Mouse (Mus musculus): ENCODE measurements around the gene Dirc2. TPM values are rescaled to one million over a fixed set of nuclear protein-coding genes. Genes with fewer than 3 reads are reported as not detected.

Gene Dirc2
- total RNA-seq, 2 experiments from 2014 or later: 89.4 to 95.2 TPM

DNA sequence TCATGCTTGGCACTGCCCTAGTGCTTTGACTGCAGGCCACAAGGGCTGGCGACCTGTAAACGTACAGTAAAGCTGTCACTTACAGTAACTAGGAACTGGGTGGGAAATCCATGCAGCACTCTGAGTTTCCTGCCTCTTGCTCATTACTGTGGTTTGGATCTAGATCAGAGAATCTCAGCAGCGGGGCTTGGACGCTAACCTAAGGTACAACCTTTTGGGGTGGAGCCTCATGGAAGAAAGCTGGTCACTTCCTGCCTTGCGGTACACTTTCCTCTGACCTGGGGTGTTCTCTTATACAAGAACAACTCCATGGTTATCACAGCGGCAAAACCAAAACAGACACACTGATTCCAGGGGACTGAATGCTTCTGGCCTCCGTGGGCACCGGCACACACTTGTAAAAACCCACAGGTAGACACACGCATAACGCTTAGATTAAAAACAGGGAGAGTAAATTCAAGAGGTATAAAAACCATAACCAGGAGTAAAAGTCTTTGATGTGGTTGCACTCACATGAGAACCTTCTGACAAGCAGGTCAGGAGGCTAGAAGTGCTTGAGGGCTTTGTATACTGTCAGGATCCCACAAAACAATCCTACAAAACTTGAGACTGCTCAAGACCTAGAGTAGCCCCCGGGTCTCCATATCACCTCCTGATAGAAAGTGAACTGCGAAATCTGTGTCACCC is 26.8 kb downstream of the Dirc2 start:
- DNase-seq: no peak
- intact Hi-C loops (cut with DNase I): no loop called here

DNA sequence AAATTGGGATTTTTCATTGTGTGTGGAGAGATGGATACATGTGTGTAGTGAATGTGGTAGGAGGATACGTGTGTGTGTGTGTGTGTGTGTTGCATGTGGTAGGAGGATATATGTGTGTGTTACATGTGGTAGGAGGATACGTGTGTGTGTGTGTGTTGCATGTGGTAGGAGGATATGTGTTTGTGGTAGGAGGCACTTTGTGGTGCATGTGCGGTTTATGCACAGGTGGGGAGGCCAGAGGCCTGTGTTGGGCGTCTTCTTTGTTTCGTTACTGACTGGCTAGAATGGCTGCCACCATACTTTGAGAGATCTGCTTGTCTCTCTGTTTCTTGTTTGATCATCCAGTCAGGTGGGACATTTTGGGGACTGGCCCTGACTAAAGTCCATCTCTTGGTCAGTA is 27.5 kb downstream of the Dirc2 start:
- intact Hi-C loops (cut with DNase I): no loop called here
- DNase-seq: no peak

DNA sequence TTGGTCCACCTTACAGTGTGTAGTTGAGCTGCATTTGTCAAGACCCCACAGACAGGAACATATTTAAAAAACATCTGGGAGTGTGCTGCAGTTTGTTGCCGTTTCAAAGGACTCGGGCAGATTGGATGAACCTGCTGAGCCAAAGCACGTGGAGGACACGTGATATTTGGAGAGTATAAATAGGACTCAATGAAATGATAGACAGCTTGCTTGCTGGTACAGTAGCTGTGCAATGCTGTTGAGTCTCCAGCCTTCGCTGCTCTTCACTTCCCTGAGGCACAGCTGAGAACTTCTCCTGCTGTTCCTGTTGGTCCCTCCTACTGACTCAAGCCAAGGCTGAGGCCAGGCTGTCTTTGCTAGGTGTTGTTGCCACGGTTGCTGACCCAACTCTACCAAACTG is 28.2 kb downstream of the Dirc2 start:
- intact Hi-C loops (cut with DNase I): no loop called here
- DNase-seq: no peak

DNA sequence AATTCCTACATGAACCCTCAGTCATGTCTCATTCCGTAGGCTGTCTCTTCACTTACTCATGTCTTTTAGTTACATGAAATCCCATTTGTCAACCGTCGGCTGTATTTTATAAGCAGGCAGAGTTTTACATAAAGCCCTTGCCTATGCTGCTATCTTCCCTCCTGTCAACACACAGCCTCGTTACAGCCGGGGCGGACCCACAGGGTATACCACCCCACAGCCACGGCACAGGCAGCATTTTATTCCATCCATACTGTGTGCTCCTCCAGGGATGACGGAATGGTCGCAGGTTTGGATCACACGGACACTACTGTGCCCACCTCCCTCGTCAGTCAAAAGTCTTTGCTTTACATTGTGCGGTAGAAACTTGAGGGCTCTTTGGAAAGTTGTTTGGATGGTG is 28.8 kb downstream of the Dirc2 start:
- intact Hi-C loops (cut with DNase I): no loop called here
- no peak for DNase-seq

DNA sequence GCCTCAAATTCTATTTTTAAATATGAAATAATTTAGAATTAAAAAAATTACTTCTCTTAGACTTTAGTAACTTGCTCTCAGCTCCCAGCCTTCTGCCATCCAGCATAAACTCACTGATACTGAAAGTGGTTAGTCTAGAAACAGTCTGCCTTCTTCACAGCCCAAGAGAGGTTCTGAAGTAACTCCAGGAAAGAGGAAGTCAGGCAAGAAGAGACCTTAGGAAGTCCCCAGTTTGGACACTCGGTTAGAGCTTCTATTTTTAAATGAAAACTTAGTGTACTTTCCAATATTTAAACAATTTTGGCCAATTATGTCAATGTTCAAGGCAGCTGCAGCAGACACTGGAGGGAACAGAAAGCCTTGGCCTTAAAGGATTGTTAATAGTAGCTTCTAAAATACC is 29.6 kb downstream of the Dirc2 start:
- intact Hi-C loops (cut with DNase I): loop anchor here (10.0 kb wide), 1 partner anchor 75 kb away; no protein-coding TSS in a partner anchor
- DNase-seq: no peak

DNA sequence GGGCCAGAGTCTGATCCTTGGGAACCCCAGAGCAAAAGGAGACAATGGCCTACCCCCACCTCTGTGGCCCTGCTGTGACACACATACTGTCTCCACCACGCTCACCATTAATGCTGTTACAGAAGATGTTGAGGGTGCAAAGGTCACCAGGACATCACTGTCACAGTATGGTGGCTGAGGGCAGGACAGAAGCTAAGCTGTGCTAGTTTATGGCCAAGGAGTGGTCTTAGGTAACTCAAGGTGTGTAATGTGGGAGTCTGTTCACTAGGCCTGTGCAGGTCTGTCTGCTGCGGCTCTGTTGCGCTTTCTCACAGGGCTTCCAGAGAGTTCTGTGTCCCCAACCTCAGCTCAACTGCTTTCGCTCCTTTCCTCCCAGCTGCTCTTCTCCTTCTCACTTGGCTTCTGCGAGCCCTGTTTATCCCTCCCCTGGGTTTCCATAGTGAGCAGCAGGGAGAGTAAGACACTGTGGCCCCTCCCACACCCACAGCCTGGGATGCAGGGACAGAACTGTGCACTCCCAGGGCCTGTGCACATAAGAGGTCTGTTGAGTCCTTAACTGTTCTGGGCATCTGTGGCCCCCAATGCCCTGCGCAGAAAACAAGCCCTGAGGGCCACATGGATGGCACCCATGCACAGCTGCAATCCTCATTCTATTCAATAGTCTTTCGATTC is 30.9 kb downstream of the Dirc2 start:
- DNase-seq: no peak
- intact Hi-C loops (cut with DNase I): loop anchor here (10.0 kb wide), 1 partner anchor 77 kb away; no protein-coding TSS in a partner anchor

DNA sequence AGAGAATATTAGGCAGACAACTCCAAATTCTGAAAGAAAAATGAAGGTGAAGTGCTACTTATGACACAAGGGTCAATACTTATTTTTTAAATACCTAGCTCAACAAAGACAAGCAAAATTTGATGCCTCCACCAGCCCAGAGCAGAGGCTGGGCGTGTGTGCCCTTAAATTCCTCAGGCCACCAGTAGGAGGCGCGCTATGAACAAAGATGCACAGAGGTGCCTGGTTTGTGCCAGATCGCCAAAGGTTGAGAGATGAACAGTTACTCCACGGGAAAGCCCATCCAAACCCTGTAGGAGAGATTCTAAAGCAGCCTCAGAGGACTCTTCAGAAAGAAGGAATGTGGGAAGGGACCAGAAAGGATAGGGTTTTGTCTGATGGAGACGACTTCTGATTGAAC is 35.1 kb downstream of the Dirc2 start:
- intact Hi-C loops (cut with DNase I): loop anchor here (10.0 kb wide), 1 partner anchor 81 kb away; no protein-coding TSS in a partner anchor
- peak; percentile 59 for DNase-seq

DNA sequence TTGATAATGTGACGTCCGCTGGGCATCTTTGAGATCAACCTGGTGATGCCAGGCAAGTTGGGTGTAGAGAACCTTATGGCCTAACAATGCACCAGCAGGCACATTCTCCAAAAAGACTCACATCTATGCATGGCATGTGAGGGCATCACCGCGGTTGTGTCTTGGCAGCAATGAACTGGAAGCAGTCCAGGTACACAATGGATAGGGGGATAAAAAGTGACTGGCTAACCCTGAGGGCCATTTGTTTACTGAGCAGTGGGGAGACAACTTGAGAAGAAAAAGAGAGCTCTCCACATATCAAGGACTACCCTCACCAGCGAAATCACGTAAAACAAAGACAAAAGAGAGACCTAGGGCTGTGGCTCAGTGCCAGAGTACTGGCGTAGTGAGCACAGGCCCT is 37.1 kb downstream of the Dirc2 start:
- DNase-seq: peak; percentile 17
- intact Hi-C loops (cut with DNase I): loop anchor here (10.0 kb wide), 1 partner anchor 83 kb away; no protein-coding TSS in a partner anchor

DNA sequence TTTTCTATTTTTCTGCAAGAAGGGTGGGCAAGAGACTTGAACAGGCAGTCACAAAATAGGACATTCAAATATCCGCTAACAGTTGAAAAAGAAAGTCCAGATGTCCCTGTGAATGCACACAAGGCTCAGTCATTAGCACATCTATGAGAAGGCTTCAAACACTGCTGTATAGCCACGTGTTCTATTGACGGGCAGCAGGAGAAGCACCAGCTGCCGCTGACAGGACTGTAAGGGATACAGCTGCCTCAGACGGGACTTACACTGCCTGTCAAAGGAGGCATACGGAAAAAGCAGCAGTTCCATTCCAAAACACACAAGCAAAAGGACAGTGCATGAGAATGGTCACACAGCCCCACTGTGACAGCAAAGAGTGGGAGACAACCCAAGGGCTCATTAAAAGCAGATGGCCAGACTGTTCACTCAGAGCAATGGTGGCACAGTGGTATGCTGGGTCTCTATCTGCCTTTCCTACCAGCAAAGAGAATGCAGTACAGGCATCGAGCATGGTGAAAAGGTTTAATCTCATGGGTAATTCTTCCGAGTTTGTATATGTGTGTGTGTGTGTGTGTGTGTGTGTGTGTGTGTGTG is 39.9 kb downstream of the Dirc2 start:
- DNase-seq: no peak
- intact Hi-C loops (cut with DNase I): no loop called here

DNA sequence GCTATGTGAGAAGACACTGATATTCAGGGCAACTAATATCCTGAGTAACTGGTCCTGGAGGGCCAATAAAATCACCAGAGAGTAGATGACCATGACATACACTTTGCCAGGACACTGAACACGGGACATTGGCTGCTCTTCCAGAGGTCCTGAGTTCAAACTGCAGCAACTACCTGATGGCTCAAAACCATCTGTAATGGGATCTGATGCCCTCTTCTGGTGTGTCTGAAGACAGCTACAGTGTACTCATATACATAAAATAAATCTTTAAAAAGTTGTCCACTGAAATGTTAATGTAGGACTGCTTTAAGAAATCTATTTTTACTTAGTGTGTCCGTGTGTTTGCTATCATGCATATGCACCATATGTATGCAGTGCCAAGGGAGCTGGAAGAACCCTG is 42.6 kb downstream of the Dirc2 start:
- intact Hi-C loops (cut with DNase I): no loop called here
- DNase-seq: no peak

DNA sequence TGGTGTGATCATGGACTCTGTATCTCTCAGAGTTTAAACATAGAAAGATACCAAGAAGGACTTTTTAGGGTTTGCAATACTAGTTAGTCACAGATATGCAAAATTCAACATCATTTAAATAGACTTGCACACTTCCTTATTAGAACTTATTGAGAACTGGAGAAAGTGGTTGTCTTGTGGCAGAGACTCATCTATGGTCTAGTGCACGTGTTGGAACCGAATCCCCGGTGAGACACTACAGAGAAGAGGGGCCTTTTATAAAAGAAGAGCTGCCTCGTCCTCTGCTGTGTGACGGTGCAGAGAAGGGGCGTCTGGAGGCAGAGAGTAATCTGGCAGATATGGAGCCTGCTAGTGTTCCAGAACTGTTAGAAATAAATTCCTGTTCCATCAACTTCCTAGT is 44.6 kb downstream of the Dirc2 start:
- DNase-seq: no peak
- intact Hi-C loops (cut with DNase I): no loop called here

DNA sequence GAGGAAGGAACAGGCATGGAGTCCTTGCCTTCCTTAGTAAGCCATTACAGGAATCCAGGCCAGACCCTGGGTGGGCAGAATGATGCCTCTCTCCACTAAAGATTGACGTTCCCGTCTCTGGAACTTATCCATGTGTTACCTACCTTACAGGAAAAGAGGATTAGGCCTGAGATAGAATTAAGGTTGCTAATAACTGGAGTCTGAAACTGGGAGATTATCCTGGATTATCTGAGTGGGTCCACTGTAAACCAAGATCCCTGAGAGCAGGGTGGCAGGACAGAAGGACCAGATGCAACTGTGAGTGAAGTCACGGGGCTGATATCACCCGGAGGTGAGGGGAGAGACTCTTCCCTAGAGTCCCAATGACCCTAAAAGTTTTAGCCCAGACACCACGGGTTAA is 51.4 kb downstream of the Dirc2 start:
- DNase-seq: no peak
- intact Hi-C loops (cut with DNase I): no loop called here

DNA sequence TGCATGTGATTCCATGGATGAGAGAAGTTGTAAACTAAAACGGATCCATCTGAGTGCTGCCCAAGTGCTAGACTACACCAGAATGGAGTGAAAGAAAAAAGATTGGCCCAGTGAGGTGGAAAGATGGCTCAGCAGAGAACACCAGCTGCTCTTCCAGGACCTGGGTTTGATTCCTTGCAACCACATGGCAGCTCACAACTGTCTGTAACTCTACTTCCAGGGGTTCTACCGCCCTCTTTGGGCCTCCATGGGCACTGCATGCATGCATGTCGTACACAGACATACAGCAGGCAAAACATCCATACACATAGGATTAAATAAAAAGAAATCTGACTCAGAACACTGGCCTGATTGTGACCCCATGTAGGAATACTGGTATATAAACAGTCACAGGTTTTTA is 52.9 kb downstream of the Dirc2 start:
- intact Hi-C loops (cut with DNase I): no loop called here
- no peak for DNase-seq

DNA sequence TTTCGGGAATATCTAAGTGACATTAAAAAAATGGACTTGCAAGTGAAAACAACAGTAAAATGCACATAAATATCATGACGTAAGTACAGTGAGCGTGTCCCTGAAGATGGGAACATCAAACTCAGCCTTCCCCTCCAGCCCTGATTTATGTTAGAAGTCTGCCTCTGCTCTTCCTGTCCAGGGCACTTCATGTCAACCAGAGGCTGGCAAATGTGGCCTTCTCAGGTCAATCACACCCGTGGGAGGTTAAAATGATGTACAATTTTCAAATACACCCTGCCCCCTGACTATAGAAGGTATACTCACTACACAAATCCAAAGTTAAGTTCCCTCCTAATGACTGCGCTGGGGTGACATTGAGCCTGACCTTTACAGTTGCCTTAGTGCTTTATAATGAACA is 53.4 kb downstream of the Dirc2 start:
- no peak for DNase-seq
- intact Hi-C loops (cut with DNase I): no loop called here

DNA sequence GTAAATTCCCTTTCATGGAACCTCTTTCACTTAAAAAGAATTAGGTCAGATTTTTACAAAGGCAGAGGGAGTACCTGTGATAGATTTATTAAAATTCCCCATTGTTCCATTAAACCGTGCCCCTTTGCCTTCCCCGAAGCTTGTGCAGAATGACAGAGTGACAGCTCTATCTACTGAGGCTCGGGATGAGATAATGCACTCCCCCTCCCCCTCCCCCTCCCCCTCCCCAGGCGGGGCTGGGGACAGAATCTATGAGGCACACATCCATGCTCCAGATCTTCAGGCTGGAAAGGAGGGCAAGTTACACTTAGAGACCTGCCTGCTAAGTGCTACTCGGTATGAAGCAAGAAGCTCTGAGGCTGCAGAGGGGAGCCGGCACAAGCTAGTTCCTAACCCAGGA is 53.8 kb downstream of the Dirc2 start:
- DNase-seq: no peak
- intact Hi-C loops (cut with DNase I): no loop called here

DNA sequence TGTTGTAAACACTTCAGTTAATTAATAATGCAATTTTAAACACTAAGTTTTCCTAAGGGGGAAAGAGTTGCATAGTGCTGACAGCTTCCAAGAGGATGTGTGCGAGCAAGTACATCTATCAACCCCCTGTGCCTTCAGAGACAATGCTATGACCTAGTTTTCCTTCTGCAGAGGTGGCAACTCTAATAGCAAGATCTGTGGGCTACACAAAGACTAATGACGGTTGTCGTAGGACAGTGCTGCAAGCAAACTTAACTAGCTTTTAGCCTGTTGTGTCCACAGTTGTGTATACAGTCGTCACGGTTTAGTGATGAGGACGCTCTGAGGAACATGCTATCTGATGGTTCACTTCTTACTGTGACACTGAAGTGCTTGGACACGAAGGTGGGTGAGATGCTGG is 54.5 kb downstream of the Dirc2 start:
- intact Hi-C loops (cut with DNase I): loop anchor here (5.0 kb wide), 1 partner anchor 177 kb away; no protein-coding TSS in a partner anchor

DNA sequence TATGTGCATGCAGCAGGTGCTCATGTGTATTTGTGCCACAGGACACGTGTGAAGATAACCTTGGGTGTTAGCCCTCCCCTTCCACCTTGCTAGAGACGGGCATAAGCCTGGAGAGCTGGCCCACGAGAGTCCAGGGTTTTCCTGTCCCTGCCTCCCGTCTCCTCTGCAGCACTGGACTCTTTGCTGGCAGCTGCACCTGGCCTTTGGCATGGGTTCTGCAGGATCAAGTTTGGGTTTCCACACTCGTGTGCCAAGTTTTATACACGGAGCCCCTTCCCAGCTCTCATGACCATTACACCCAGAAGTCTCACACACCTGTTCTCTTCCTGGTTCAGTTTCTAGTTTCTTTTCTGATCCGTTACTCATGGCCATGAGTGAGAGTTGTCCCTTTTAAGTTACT is 55.5 kb downstream of the Dirc2 start:
- intact Hi-C loops (cut with DNase I): loop anchor here (5.0 kb wide), 1 partner anchor 176 kb away; no protein-coding TSS in a partner anchor
- DNase-seq: no peak

More for the DNA sequence above, 54.5 kb downstream of the Dirc2 start:
- DNase-seq: no peak

DNA sequence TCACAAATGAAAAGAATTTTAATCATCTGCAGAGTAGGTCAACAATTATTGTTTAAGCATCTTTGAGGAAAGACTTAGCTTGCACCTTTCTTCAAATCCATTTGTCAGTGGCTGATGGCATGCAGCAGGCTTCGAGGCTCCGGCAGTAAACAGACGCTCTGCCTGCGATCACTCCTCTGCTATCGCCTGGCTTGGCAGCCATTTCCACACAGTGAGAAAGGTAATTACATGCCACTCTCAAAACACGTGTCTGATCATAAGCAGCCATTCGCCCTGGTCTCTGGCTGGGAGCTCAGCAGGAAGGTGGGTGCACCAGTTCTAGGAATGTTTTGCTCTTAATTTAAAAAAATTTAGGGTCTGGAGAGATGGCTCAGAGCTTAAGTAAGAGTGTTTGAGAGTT is 58.2 kb downstream of the Dirc2 start:
- DNase-seq: no peak
- intact Hi-C loops (cut with DNase I): loop anchor here (5.0 kb wide), 1 partner anchor 174 kb away; no protein-coding TSS in a partner anchor

DNA sequence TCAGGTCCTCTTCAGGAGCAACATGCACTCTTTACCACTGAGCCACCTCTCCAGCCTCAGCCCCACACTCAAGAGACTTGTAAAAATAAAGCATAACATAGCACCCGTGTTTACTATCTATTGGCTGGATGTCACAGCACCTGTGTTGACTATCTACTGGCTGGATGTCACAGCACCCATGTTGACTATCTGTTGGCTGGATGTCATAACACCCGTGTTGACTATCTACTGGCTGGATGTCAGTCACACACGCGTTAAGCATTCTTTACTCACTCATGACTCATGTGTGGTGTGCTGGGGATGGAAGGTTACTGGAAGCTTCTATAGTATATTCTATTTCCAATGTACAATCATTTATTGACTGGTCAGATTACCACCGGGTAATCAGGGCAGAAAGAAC is 62.2 kb downstream of the Dirc2 start:
- intact Hi-C loops (cut with DNase I): no loop called here
- no peak for DNase-seq

DNA sequence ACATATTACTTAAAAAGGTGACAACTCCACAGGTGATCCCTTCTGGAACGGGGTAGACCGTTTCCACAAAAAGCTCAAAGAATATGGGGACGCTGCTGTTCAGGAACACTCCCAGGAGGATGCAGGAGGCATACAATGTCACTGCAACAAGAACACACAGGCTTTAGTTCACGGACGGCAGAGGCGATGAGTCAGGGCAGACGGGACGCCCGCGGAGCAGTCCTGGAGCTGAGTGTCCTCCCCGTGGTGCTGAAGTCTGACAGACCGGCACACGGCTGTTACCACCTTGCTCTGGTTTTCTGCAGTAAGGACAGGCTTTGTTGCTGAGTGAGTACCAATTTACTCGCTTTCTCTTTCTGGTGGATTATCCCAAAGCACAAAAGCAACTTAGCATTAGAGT is 64.4 kb downstream of the Dirc2 start:
- intact Hi-C loops (cut with DNase I): no loop called here

DNA sequence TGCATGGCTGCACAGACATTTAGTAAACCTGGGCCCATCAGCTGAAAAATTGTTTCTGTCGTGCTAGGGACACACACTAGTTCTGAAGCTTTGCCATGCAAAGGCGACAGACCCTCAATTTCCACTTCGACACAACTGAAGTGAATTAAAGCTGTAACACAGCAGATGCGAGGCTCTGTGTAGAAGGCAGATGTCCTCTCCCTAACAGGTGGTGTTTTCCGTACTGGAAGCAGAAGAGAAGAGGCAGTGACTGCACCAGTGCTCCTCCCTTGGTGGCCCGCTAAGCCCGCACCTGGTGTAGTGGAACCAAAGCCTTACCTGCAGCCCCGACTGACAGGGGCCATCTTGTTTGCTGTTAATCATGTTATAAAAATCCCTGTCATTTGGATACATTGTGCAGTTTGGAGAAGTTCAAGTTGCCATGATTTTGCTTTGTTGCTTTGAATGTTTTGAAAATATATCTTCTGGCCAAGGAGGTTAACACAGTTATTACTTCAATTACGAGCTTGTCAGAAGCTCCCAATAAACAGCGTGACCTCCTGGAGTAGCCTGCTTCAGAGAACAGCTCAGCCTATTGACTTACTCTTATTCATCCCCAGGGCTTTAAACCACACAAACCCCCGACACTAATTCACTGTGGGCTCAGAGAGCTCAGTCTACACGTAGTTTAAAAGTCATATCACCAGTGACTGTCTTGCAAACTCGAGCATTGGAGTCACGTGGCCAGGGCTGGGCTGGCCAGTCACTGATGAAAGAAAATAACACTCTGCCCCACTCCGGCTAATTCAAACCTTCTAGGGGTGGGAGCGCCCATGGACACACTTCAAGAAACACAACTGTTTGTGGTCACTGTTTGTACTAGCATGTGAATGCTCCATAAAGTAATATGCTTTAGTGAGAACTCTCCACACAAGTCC is 65.1 kb downstream of the Dirc2 start:
- intact Hi-C loops (cut with DNase I): no loop called here
- DNase-seq: no peak

More for the DNA sequence above, 64.4 kb downstream of the Dirc2 start:
- DNase-seq: no peak

Data from left cerebral cortex, postnatal 4 days (tissue).